Mouse (Mus musculus) activated CD4-positive, CD25-positive, alpha-beta regulatory T cell, adult 9 weeks (primary cell): ENCODE measurements around the gene Sorbs2. TPM values are rescaled to one million over a fixed set of nuclear protein-coding genes. Genes with fewer than 3 reads are reported as not detected.

Experiments used
- polyA plus RNA-seq: library from polyadenylated mRNA; unstranded; fragments of 100-300 nt; shearing (Covaris generic); gene quantifications from one replicate; pipeline ENCODE4 v1.2.1, GENCODE M21; 2017

Sorbs2 gene
- not detected for polyA plus RNA-seq

DNA sequence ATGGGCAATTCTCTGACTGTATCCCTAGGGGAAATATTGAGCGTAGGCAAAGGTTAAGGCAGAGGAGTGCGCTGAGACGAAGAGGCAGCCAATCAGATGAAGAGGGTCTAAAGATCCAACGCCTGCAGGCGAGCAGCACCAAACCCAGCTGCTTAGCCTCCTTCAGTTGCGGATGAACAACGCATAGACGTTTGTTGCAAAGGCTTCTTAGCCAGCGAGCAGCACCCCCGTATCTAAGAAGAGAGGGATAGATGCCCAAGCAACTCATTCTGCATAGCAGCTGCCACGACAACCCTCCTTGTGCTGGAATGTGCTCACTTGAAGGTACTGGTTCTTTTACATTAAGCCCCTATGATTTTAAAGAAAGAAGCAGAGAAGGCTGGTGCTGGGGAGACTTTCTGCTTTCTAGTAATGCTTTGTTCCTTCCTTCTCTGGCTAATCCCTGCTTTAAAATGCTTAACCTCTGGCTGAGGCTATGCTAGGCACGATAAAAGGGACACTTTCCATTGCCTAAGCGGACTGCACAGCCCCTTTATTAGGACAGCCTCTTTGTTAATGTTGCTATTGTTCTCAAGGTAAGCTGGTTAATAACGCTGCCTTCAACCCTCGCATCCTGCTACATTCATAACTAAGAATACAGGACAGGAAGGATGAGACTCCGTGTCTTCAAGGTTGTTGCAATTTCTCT is at the start of gene Sorbs2:
Gene Sorbs2 (plus strand): TSS at position 155 of the 688 bp plus-strand sequence.

Other genes starting within 250 kb of the Sorbs2 start
- gene F11, start 245.8 kb upstream of the Sorbs2 start, polyA plus RNA-seq: not detected
- 0.15 TPM for gene Klkb1, start 212.9 kb upstream of the Sorbs2 start, polyA plus RNA-seq
- gene Gm45753, start 199.3 kb upstream of the Sorbs2 start, polyA plus RNA-seq: not detected
- gene Cyp4v3, start 174.6 kb upstream of the Sorbs2 start, polyA plus RNA-seq: 19.8 TPM
- not detected for gene Fam149a, start 125.5 kb upstream of the Sorbs2 start, polyA plus RNA-seq
- 1.0 TPM for gene Tlr3, start 96.7 kb upstream of the Sorbs2 start, polyA plus RNA-seq